Mouse (Mus musculus): ENCODE data around the gene Cstl1. TPM values are rescaled to one million over a fixed set of nuclear protein-coding genes. Genes with fewer than 3 reads are reported as not detected.
"Not testable (repeated sequence)": the region's sequence is repeated elsewhere in the genome, so short reads cannot be mapped to it uniquely, and the experiment has no call there.

Gene Cstl1
- polyA plus RNA-seq, 1 experiment from 2014 or later: not detected

DNA sequence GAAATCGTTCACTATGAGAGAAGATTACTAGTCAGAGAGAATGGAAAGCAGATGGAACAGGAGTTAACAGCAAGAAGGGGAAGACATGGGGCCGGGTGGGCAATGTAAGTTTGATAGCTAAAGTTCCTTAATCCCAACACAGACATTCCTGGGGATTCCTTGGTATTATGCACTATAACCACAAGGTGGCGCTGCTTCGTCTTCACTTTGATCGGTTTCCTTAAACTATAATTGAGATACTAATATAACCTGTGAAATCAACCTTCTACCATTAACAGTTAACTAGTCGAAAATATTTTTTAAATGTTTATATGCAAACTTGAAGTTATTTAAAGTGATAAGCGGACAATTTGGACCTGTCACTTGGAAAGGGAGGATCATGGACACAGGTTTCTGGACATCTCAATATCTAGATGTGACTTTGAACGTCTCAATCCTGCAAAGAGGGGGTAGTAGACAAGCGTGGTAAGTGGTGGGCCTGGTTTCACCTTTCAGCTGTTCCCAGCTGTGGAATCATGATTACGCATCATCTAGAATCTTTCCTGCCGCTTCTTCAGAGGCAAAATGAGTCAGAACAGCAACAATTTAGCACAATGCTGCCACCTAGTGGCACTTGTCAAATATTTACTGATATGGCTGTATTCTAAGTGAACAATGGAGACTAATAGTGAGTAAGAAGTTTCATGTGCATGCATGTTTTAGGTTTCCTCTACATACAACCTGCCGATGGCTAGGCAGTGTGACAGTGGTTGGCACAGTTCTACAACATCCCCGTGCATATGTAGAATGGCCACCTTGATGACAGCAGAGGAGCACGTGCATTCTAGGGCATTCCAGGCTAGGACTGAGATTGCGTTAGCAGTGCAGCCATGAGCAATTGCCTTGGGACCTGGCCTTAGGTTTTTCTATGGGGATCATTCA lies 2.0 kb downstream of the Cstl1 start:
- H3K9ac ChIP-seq: no peak overlapping the region
- WGBS (ENCODE audit: insufficient replicate concordance): 12% methylated on average over 15 of the region's 15 CpGs
- peaks cover 2% of the 10 kb centered on the region; the same call in 1 of the 2 replicates for H3K4me1 ChIP-seq (replicated peaks)
- peak; percentile 47; the same call in 1 of the 2 replicates for ATAC-seq (ENCODE audit: insufficient read depth)
- peak overlapping the region; percentile 66 for H3K4me2 ChIP-seq
- H3K36me3 ChIP-seq (replicated peaks): no peaks in the 10 kb centered on the region
- H3K4me3 ChIP-seq (replicated peaks): peak overlapping the region; percentile 19
- H3K27ac ChIP-seq (replicated peaks): no peak overlapping the region
- no peaks in the 10 kb centered on the region for H3K9me3 ChIP-seq (replicated peaks)
- H3K27me3 ChIP-seq: no peaks in the 10 kb centered on the region

DNA sequence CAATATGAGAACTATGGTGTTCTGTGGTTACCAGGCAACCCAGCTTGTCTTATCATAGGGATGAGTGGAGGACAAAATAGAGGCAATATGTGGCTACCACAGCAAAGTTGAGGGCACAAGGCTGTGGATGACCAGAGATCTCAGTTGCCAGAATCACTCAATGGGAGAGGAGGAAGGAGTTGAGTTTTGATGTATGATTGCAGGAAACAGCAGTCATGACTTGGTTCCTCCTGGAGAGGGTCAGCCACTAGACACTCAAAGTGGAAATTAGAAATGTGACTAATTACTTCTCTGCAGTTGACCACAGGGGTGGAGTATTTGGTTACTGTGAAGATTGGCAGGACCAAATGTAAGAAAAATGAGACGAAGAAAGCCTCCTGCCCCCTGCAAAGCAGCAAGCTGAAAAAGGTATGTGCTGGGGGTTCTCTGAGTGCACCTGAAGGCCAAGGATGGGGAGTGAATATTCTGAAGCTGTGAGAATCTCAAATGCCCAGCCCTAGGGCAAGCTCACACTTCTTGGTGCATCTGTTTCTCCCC lies 4.2 kb downstream of the Cstl1 start:
- Histone ChIP-seq H3K27me3 (no peaks in the 10 kb centered on the region), H3K4me3 (replicated peaks) (no peak overlapping the region), H3K36me3 (replicated peaks) (no peaks in the 10 kb centered on the region), H3K27ac (replicated peaks) (no peak overlapping the region), H3K4me2 (no peak overlapping the region), H3K4me1 (replicated peaks) (peaks cover 2% of the 10 kb centered on the region; the same call in 1 of the 2 replicates), H3K9ac (no peak overlapping the region), H3K9me3 (replicated peaks) (no peaks in the 10 kb centered on the region)
- 17% methylated on average over 1 of the region's 1 CpGs for WGBS (ENCODE audit: insufficient replicate concordance)
- no peak for ATAC-seq (ENCODE audit: insufficient read depth)

DNA sequence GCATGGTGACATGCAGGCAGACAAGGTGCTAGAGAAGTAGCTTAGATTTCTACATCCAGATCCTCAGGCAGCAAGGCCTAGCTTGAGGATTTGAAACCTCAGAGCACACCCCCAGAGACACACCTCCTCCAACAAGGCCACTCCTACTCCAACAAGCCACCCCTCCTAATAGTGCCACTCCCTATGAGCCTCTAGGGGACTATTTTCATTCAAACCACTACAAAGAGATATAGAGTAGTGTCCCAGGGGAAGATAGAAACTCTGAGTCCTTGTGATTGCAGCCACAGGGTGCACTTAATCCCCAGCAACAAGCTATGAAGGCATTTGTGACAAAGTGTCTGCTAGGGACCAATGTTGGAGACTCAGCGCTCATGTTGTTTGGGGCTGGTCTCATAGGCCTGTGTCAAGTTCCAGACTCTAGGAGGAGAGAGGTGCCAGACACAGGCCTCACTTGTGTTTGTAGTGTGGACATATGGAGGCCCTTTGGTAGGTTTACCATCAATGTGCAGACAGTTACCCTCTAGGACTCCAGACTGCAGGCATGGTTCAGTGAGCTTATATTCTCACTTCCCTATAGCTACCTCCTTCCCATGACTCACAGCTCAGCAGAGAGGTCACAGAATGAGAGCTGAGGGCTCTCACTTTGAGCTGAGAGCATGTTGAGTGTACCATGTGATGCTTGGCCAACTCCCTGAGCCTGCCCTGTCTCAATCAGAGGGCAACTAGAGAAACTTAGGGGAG lies 13.7 kb downstream of the Cstl1 start:
- H3K4me3 ChIP-seq (replicated peaks): no peak overlapping the region
- H3K27ac ChIP-seq (replicated peaks): no peak overlapping the region
- ATAC-seq (ENCODE audit: insufficient read depth): no peak; the same call in 1 of the 2 replicates
- no peaks in the 10 kb centered on the region for H3K4me1 ChIP-seq (replicated peaks)
- no peaks in the 10 kb centered on the region for H3K27me3 ChIP-seq
- WGBS (ENCODE audit: insufficient replicate concordance): 88% methylated on average over 1 of the region's 1 CpGs
- no peak overlapping the region for H3K9ac ChIP-seq
- H3K9me3 ChIP-seq (replicated peaks): no peaks in the 10 kb centered on the region
- no peaks in the 10 kb centered on the region for H3K36me3 ChIP-seq (replicated peaks)
- no peak overlapping the region for H3K4me2 ChIP-seq

DNA sequence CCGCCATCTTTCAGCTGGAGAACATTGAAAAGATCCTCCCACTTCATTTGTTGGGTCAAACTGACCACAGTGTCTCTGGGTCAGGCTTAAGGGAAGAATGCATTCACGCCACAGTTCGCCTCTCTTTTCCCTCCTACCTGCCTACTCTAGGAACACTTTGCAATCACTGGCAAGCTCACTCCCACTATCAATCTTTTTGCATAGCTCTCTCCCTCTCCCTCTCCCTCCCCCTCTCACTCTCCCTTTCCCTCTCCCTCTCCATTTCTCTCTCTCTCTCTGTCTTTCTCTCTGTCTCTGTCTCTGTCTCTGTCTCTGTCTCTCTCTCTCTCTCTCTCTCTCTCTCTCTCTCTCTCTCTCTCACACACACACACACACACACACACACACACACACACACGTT lies 21.2 kb downstream of the Cstl1 start, which contains the start of gene Cst11:
TSS of gene Cst11 (minus strand) at position 101 of the 400 bp plus-strand sequence.
- not testable (repeated sequence) for H3K27me3 ChIP-seq; H3K4me1 ChIP-seq (replicated peaks); ATAC-seq (ENCODE audit: insufficient read depth); H3K4me3 ChIP-seq (replicated peaks); H3K27ac ChIP-seq (replicated peaks); H3K9ac ChIP-seq; H3K4me2 ChIP-seq; H3K36me3 ChIP-seq (replicated peaks); H3K9me3 ChIP-seq (replicated peaks)
- WGBS (ENCODE audit: insufficient replicate concordance): 54% methylated on average over 4 of the region's 4 CpGs

DNA sequence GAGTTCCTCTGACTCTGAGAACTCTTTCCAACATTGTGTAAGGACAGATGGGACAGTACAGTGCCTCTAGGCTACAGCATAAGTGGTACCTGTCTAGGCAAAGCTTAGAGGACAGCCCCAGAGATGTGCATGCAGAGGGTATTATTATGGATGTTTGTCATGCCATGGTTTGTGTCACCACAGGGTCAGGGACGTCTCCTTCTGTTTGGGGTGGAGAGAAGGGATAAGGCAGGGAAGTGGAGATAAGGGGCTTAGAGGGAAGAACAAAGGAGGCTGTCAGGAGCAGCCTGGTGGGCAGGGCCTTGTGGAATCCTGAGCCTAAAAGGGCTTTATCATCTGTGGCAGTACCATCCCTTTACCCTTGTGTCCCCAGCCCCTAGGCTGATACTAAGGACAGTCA lies 31.6 kb downstream of the Cstl1 start, which contains the start of gene 8030411F24Rik:
TSS of gene 8030411F24Rik (plus strand) at position 301 of the 400 bp plus-strand sequence.
- Histone ChIP-seq H3K36me3 (replicated peaks) (no peaks in the 10 kb centered on the region), H3K4me3 (replicated peaks) (no peak within 1 kb of the TSS), H3K9ac (no peak within 1 kb of the TSS), H3K27me3 (no peaks in the 10 kb centered on the region), H3K9me3 (replicated peaks) (no peaks in the 10 kb centered on the region), H3K27ac (replicated peaks) (no peak within 1 kb of the TSS), H3K4me1 (replicated peaks) (no peaks in the 10 kb centered on the region), H3K4me2 (no peak within 1 kb of the TSS)
- WGBS (ENCODE audit: insufficient replicate concordance): 6% methylated on average over 1 of the region's 1 CpGs
- ATAC-seq (ENCODE audit: insufficient read depth): no peak

DNA sequence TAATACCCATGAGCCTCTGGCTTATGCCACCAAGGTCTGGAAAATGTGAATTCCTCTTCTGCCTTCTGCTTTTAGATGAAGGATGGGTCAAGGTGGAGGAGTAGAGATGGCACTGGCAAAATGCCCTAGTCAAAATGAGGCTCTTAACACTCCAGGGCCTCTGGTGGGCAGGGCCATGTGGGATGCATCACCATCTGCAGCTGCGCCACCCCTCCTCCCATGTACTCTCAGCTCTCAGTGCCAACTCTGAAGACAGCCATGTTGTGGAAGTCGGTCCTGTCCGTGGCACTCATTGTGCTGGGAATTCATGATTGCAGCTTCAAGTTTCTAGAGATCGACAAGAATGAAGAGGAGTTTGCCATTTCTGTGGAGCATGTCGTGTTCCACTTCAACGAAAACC lies 39.0 kb downstream of the Cstl1 start, which contains the start of gene Cst12:
TSS of gene Cst12 (plus strand) at position 220 of the 400 bp plus-strand sequence.
- Histone ChIP-seq H3K4me1 (replicated peaks) (no peaks in the 10 kb centered on the region), H3K4me3 (replicated peaks) (no peak within 1 kb of the TSS), H3K36me3 (replicated peaks) (no peaks in the 10 kb centered on the region), H3K9ac (no peak within 1 kb of the TSS), H3K27me3 (no peaks in the 10 kb centered on the region), H3K27ac (replicated peaks) (no peak within 1 kb of the TSS), H3K9me3 (replicated peaks) (no peaks in the 10 kb centered on the region), H3K4me2 (no peak within 1 kb of the TSS)
- 69% methylated on average over 6 of the region's 6 CpGs for WGBS (ENCODE audit: insufficient replicate concordance)
- ATAC-seq (ENCODE audit: insufficient read depth): no peak

DNA sequence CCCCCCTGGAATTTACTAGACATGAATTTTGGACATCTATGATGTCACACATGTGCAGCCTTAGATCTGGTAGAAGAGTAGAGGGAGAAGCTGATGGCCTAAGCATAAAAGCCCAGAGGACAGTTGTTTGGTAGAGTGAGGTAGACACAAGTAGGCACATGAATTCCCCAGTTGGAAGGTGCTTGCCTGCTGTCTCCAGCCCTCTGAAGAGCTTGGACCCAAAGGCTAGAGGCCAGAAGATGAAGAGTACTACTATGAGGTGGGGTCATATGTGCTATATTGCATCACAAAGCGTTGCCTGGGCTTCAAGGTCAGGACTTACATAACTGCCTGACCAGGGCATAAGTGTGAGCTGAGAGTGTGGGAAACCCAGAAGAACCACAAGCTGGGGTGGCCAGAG lies 48.3 kb downstream of the Cstl1 start, which contains the start of gene Cst8:
TSS of gene Cst8 (plus strand) at position 301 of the 400 bp plus-strand sequence.
- no peak for ATAC-seq (ENCODE audit: insufficient read depth)
- H3K4me1 ChIP-seq (replicated peaks): no peaks in the 10 kb centered on the region

DNA sequence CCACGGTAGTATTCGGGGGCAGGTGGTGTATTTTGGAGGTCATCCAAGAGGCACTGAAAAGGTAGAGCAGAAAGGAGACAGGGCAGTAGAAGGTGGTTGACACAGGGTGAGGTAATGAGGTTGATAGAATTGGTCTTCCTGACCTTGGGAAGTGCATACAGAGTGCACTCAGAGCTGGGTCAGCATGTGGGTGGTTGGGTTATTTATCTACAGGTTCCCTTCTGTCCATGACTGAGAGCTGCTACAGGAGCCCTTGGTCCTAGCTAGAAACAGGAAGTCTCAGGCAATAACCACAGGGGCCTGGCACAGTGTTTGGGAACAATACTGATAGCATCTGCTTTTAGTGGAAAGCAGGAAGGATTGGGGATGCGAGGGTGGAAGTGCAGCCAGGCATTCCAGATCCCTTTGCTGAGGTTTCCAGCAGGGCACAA lies 51.3 kb downstream of the Cstl1 start:
- Histone ChIP-seq H3K27ac (replicated peaks) (no peak overlapping the region), H3K4me1 (replicated peaks) (no peaks in the 10 kb centered on the region), H3K9ac (no peak overlapping the region), H3K4me2 (no peak overlapping the region), H3K4me3 (replicated peaks) (no peak overlapping the region), H3K9me3 (replicated peaks) (no peaks in the 10 kb centered on the region), H3K36me3 (replicated peaks) (no peaks in the 10 kb centered on the region), H3K27me3 (no peaks in the 10 kb centered on the region)
- 14% methylated on average over 3 of the region's 3 CpGs for WGBS (ENCODE audit: insufficient replicate concordance)
- ATAC-seq (ENCODE audit: insufficient read depth): peak; percentile 63

More for the DNA sequence above, 48.3 kb downstream of the Cstl1 start, which contains the start of gene Cst8:
- WGBS (ENCODE audit: insufficient replicate concordance): 44% methylated on average over 1 of the region's 1 CpGs
- Histone ChIP-seq H3K4me2 (no peak within 1 kb of the TSS), H3K9me3 (replicated peaks) (no peaks in the 10 kb centered on the region), H3K36me3 (replicated peaks) (no peaks in the 10 kb centered on the region), H3K27ac (replicated peaks) (no peak within 1 kb of the TSS), H3K9ac (no peak within 1 kb of the TSS), H3K4me3 (replicated peaks) (no peak within 1 kb of the TSS), H3K27me3 (no peaks in the 10 kb centered on the region)

Other genes with a start within 250 kb of the Cstl1 start
- 43.9 and 51.8 TPM in 2 replicates for gene Nxt1, start 77.8 kb upstream of the Cstl1 start, polyA plus RNA-seq (2015; fragmentation: Nextera tagmentation; extraction: Ambion mirVana)
- 9.5 and 10.4 TPM in 2 replicates for gene Gzf1, start 69.3 kb upstream of the Cstl1 start, polyA plus RNA-seq (2015; fragmentation: Nextera tagmentation; extraction: Ambion mirVana)
- gene Napb, start 17.9 kb upstream of the Cstl1 start, polyA plus RNA-seq (2015; fragmentation: Nextera tagmentation; extraction: Ambion mirVana): 0.29 and 0.30 TPM in 2 replicates
- gene Cst11, start 21.1 kb downstream of the Cstl1 start, polyA plus RNA-seq (2015; fragmentation: Nextera tagmentation; extraction: Ambion mirVana): not detected in 2 replicates
- gene 8030411F24Rik, start 31.7 kb downstream of the Cstl1 start, polyA plus RNA-seq (2015; fragmentation: Nextera tagmentation; extraction: Ambion mirVana): not detected in 2 replicates
- not detected in 2 replicates for gene Cst12, start 39.0 kb downstream of the Cstl1 start, polyA plus RNA-seq (2015; fragmentation: Nextera tagmentation; extraction: Ambion mirVana)
- 0.37 and 0.39 TPM in 2 replicates for gene Cst8, start 48.4 kb downstream of the Cstl1 start, polyA plus RNA-seq (2015; fragmentation: Nextera tagmentation; extraction: Ambion mirVana)
- gene Cst13, start 69.7 kb downstream of the Cstl1 start, polyA plus RNA-seq (2015; fragmentation: Nextera tagmentation; extraction: Ambion mirVana): not detected in 2 replicates
- 0.17 TPM in 1 of 2 replicates, not detected in the other for gene Cst9, start 84.8 kb downstream of the Cstl1 start, polyA plus RNA-seq (2015; fragmentation: Nextera tagmentation; extraction: Ambion mirVana)
- gene 9230104L09Rik, start 114.7 kb downstream of the Cstl1 start, polyA plus RNA-seq (2015; fragmentation: Nextera tagmentation; extraction: Ambion mirVana): not detected in 2 replicates
- gene Cst3, start 125.3 kb downstream of the Cstl1 start, polyA plus RNA-seq (2015; fragmentation: Nextera tagmentation; extraction: Ambion mirVana): 173 and 189 TPM in 2 replicates

All from liver, embryonic 15.5 days (tissue).